Mouse (Mus musculus): ENCODE results near the gene Gm10203.

GRCm38 (mm10) chr6:149173831-149174625 lies 44.1 kb downstream of the Gm10203 start:
- TF ChIP-seq CTCF (IDR thresholded peaks at IDR 0.05; ENCODE audit: insufficient read depth, low read length) (no peak), POLR2A (IDR thresholded peaks at IDR 0.05; ENCODE audit: borderline replicate concordance, extremely low read depth, low read depth, low read length) (no peak)
